Mouse (Mus musculus): ENCODE measurements around the gene Pid1. TPM values are rescaled to one million over a fixed set of nuclear protein-coding genes. Genes with fewer than 3 reads are reported as not detected.
"Not testable (repeated sequence)": the region's sequence is repeated elsewhere in the genome, so short reads cannot be mapped to it uniquely, and the experiment has no call there.

Gene Pid1
- polyA plus RNA-seq, 1 experiment from 2014 or later: 27.1 TPM

- Histone ChIP-seq H3K9ac (replicated peaks) (no peak overlapping the region), H3K4me2 (no peak overlapping the region), H3K4me3 (replicated peaks) (no peak overlapping the region), H3K9me3 (no peaks in the 10 kb centered on the region), H3K27me3 (no peaks in the 10 kb centered on the region), H3K4me1 (replicated peaks) (no peaks in the 10 kb centered on the region), H3K27ac (no peak overlapping the region), H3K36me3 (no peaks in the 10 kb centered on the region)
- WGBS: 92% methylated on average over 5 of the region's 5 CpGs
- no peak for ATAC-seq (ENCODE audit: insufficient number of reproducible peaks, insufficient read depth, low FRiP score, low TSS enrichment, low read depth)
These were observed 6.8 kb downstream of the Pid1 start for GRCm38 (mm10) chr1:84357216-84357615.

DNA sequence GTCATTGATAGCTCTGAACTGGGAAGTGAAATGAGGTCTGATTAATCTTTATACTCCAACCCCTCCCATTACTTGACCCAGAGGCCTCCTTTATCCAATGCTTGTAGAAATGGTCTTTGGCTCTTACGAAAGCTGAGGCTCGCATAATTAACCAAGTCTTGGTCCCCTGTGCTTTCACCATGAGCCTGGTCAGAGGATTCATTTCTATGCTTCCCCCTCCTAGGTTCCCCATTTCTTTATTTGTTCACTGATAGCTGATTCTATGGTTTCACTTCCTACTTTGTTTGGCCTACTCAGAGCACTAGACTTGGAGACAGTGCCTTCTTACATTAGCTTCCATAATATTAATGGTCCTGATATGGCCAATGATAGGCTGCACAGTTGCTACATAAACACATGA is 13.7 kb downstream of the Pid1 start:
- Histone ChIP-seq H3K9ac (replicated peaks) (no peak overlapping the region), H3K36me3 (no peaks in the 10 kb centered on the region), H3K4me3 (replicated peaks) (no peak overlapping the region), H3K4me2 (no peak overlapping the region), H3K27ac (no peak overlapping the region), H3K4me1 (replicated peaks) (no peaks in the 10 kb centered on the region), H3K9me3 (no peaks in the 10 kb centered on the region), H3K27me3 (no peaks in the 10 kb centered on the region)
- WGBS: 86% methylated on average over 2 of the region's 2 CpGs
- ATAC-seq (ENCODE audit: insufficient number of reproducible peaks, insufficient read depth, low FRiP score, low TSS enrichment, low read depth): no peak

DNA sequence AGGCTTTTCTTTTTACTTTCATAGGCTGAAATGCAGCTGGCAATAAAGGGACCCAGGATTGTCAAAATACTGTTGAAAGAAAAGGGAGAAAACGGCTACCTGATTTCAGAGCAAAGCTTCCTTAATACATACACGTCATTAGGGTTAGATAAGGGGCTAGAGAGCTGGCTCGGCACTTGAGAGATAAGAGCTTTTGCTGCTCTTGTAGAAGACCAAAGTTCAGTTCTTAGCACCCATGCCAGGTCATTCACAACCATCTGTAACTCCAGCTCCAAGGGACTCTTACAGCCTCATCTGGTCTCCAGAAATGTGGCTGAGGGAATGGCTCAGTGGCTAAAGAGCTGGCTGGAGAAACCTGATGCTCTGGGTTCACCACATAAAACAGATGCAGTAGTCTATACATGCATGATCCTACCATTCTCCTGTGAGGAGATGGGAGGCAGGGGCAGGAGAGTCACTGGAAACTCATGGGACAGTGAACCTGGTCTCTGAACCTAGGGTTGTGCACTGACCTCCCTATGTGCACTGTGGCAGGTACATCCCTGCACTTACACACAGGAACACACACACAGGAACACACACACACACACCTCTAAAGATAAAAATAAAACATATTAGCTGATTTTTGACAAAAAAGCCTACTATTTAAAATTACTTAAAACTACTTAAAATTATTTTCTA is 16.0 kb downstream of the Pid1 start:
- Histone ChIP-seq H3K27ac (no peak overlapping the region), H3K4me1 (replicated peaks) (no peaks in the 10 kb centered on the region), H3K27me3 (no peaks in the 10 kb centered on the region), H3K4me3 (replicated peaks) (no peak overlapping the region), H3K9ac (replicated peaks) (no peak overlapping the region), H3K4me2 (no peak overlapping the region), H3K9me3 (no peaks in the 10 kb centered on the region), H3K36me3 (no peaks in the 10 kb centered on the region)
- WGBS: 60% methylated on average over 3 of the region's 3 CpGs
- no peak for ATAC-seq (ENCODE audit: insufficient number of reproducible peaks, insufficient read depth, low FRiP score, low TSS enrichment, low read depth)

DNA sequence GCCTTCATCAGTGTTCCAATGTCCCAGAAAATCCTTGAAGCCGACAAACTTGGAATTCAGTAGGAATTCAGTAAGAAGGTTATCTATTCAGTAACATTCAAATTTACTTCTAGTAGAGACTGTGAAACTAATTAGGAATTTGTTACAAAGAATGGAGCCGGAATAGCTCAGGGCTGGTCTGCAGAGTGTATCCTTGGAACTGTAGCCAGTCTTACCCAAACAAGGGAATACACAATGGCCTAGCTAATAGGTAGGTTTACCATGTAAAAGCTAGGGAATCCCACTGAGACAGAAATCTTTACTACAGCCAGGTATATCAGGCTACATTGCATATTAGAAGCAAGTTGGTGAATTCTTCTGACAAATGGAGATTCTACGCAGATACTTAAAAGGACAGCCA is 31.2 kb downstream of the Pid1 start:
- 54% methylated on average over 3 of the region's 3 CpGs for WGBS
- not testable (repeated sequence) for H3K9ac ChIP-seq (replicated peaks); H3K4me3 ChIP-seq (replicated peaks); H3K27me3 ChIP-seq; H3K4me1 ChIP-seq (replicated peaks); H3K9me3 ChIP-seq; ATAC-seq (ENCODE audit: insufficient number of reproducible peaks, insufficient read depth, low FRiP score, low TSS enrichment, low read depth); H3K36me3 ChIP-seq; H3K4me2 ChIP-seq; H3K27ac ChIP-seq

- H3K4me2 ChIP-seq; H3K9me3 ChIP-seq; ATAC-seq (ENCODE audit: insufficient number of reproducible peaks, insufficient read depth, low FRiP score, low TSS enrichment, low read depth); H3K27ac ChIP-seq; H3K9ac ChIP-seq (replicated peaks); H3K4me1 ChIP-seq (replicated peaks); H3K36me3 ChIP-seq; H3K4me3 ChIP-seq (replicated peaks); H3K27me3 ChIP-seq: not testable (repeated sequence)
- 80% methylated on average over 12 of the region's 12 CpGs for WGBS
These were observed 32.1 kb downstream of the Pid1 start for GRCm38 (mm10) chr1:84331861-84332260.

DNA sequence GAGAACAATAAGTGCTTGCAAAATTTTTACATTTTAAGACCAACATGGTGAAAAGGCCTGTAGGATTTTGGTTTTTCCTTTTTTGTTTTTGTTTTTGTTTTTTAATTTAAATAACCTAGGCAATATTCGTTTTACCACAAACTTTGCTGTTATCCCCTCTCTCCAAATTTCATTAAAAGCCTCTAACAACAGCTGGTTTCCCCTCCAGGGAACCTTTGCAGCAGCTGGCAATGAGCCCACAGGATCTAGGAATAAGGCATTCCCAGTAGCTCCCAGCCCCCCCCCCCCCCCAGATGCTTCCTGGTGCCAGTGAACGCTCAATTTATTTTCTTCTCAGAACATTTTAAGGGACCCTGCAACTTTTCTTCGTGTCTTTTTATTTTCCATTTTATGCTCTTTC is 38.7 kb downstream of the Pid1 start:
- WGBS: 16% methylated on average over 3 of the region's 3 CpGs
- 0 out of 2 replicates have a peak overlapping the region, but pooled peaks have one; percentile 56 for H3K27ac ChIP-seq

GRCm38 (mm10) chr1:84321327-84321726 is 42.7 kb downstream of the Pid1 start:
- Histone ChIP-seq H3K9me3 (no peaks in the 10 kb centered on the region), H3K36me3 (no peaks in the 10 kb centered on the region), H3K4me2 (no peak overlapping the region), H3K9ac (replicated peaks) (no peak overlapping the region), H3K4me3 (replicated peaks) (no peak overlapping the region), H3K27ac (no peak overlapping the region), H3K4me1 (replicated peaks) (peaks cover 16% of the 10 kb centered on the region), H3K27me3 (no peaks in the 10 kb centered on the region)
- WGBS: 77% methylated on average over 4 of the region's 4 CpGs
- no peak for ATAC-seq (ENCODE audit: insufficient number of reproducible peaks, insufficient read depth, low FRiP score, low TSS enrichment, low read depth)

More for the DNA sequence above, 38.7 kb downstream of the Pid1 start:
- Histone ChIP-seq H3K9ac (replicated peaks) (no peak overlapping the region), H3K4me1 (replicated peaks) (peaks cover 16% of the 10 kb centered on the region), H3K27me3 (no peaks in the 10 kb centered on the region), H3K36me3 (no peaks in the 10 kb centered on the region), H3K9me3 (no peaks in the 10 kb centered on the region), H3K4me3 (replicated peaks) (no peak overlapping the region), H3K4me2 (no peak overlapping the region)
- no peak for ATAC-seq (ENCODE audit: insufficient number of reproducible peaks, insufficient read depth, low FRiP score, low TSS enrichment, low read depth)

- Histone ChIP-seq H3K4me3 (replicated peaks) (no peak overlapping the region), H3K36me3 (no peaks in the 10 kb centered on the region), H3K4me1 (replicated peaks) (no peaks in the 10 kb centered on the region), H3K27ac (no peak overlapping the region), H3K9ac (replicated peaks) (no peak overlapping the region), H3K27me3 (no peaks in the 10 kb centered on the region), H3K4me2 (no peak overlapping the region), H3K9me3 (no peaks in the 10 kb centered on the region)
- WGBS: 81% methylated on average over 1 of the region's 1 CpGs
- no peak for ATAC-seq (ENCODE audit: insufficient number of reproducible peaks, insufficient read depth, low FRiP score, low TSS enrichment, low read depth)
These were observed 45.4 kb downstream of the Pid1 start for GRCm38 (mm10) chr1:84318569-84318968.

DNA sequence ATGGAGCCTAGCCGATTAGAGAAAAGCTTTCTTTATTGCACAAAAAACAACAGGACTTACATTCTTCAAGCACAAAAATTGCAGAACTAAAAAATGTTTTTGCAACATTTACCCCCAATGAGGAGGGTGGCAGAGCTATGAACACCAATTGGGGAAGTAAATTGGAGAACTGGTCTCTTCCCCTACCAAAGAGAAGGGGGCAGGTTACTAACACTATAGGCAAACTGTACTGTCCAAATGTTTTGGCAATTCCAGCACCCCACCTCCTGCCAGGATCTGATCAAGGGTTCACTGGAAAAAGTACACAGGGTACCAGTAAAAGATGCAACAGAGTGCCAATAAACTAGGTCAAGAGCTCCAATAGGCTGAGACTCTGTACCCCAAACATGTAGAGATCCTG is 46.2 kb downstream of the Pid1 start:
- Histone ChIP-seq H3K36me3 (no peaks in the 10 kb centered on the region), H3K4me2 (no peak overlapping the region), H3K9me3 (no peaks in the 10 kb centered on the region), H3K4me1 (replicated peaks) (no peaks in the 10 kb centered on the region), H3K9ac (replicated peaks) (no peak overlapping the region), H3K27ac (no peak overlapping the region), H3K4me3 (replicated peaks) (no peak overlapping the region), H3K27me3 (no peaks in the 10 kb centered on the region)
- ATAC-seq (ENCODE audit: insufficient number of reproducible peaks, insufficient read depth, low FRiP score, low TSS enrichment, low read depth): no peak
- WGBS: 94% methylated on average over 1 of the region's 1 CpGs

DNA sequence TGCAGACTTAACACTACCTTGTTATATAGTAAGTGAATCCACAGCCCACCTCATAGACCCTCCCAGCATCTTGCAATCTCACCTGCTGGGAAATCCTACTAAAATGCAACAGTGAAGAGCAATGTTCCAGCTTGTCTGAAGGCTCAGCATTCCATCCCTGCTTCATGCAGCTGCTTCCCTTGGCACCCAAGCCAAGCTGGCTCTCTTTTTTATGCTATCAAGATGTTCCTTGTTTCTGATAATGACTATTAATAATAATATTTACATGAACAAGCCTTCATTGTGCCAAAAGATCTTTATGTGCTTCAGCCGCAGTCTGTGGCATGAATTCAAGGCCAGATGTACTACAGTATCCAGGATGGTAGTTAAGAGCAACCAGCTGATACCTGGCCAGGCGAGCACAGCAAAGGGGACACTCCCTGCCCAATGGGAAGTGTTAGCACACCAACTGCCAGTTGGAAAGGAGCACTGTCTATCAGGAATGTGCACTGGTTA is 54.0 kb downstream of the Pid1 start:
- 80% methylated on average over 2 of the region's 2 CpGs for WGBS
- Histone ChIP-seq H3K9ac (replicated peaks) (no peak overlapping the region), H3K36me3 (no peaks in the 10 kb centered on the region), H3K4me3 (replicated peaks) (no peak overlapping the region), H3K27me3 (no peaks in the 10 kb centered on the region), H3K4me2 (no peak overlapping the region), H3K9me3 (no peaks in the 10 kb centered on the region), H3K4me1 (replicated peaks) (no peaks in the 10 kb centered on the region), H3K27ac (no peak overlapping the region)
- ATAC-seq (ENCODE audit: insufficient number of reproducible peaks, insufficient read depth, low FRiP score, low TSS enrichment, low read depth): no peak

DNA sequence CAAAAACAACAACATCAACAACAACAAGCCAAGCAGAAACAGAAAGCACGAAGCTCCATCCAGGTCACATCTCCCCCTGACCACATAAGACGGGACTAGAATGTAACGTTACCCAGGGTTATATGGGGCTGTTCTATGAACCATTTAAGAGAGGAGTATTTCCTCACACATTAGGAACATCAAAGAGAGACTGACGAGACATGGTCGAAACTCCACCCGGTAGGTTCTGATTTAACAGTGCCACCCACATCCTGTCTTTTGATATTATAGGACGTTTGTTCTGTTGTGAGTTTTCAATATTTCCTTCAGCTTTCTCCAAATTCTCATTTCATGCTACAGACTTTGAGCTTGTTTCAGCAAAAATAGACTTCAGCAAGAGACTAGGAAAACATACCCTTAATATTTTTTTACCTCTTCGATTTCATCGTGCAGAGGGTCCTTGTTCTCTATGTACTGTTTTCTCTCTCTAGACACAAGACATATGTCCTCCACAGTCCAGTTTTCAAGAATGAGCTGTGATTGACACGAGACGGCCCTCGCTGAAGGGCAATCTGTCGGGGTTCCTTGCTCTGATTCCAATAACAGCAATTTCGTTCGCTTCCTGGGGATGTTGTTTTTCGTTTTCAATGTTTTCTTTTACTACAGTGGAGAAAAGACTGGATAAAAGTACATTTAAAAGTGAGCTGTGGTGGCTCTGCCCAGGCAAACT is 58.1 kb downstream of the Pid1 start:
- Histone ChIP-seq H3K4me2 (no peak overlapping the region), H3K4me3 (replicated peaks) (no peak overlapping the region), H3K27me3 (no peaks in the 10 kb centered on the region), H3K36me3 (no peaks in the 10 kb centered on the region), H3K9ac (replicated peaks) (no peak overlapping the region), H3K27ac (no peak overlapping the region), H3K4me1 (replicated peaks) (no peaks in the 10 kb centered on the region), H3K9me3 (no peaks in the 10 kb centered on the region)
- WGBS: 68% methylated on average over 16 of the region's 16 CpGs
- ATAC-seq (ENCODE audit: insufficient number of reproducible peaks, insufficient read depth, low FRiP score, low TSS enrichment, low read depth): no peak

DNA sequence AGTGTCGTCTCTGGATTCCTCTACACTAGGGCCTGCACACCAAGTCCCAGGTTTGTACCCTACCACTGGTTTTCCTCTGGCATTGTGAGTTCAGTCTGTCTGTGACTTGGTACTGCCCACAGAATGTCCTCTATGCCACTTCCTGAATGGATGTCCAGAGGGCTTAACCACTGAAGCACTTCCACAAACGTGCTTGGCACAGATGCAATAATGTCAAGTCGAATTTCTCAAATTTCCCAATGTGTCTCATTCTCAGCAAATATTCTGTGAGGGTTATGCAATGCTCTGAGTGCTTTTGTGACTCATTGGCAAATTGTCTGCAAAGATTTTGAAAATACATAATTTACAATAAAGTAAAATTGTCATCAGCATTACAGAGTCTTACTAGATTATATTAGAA is 61.2 kb downstream of the Pid1 start:
- Histone ChIP-seq H3K9me3 (no peaks in the 10 kb centered on the region), H3K36me3 (no peaks in the 10 kb centered on the region), H3K4me2 (no peak overlapping the region), H3K4me3 (replicated peaks) (no peak overlapping the region), H3K27ac (no peak overlapping the region), H3K27me3 (no peaks in the 10 kb centered on the region), H3K4me1 (replicated peaks) (no peaks in the 10 kb centered on the region), H3K9ac (replicated peaks) (no peak overlapping the region)
- WGBS: 77% methylated on average over 3 of the region's 3 CpGs
- ATAC-seq (ENCODE audit: insufficient number of reproducible peaks, insufficient read depth, low FRiP score, low TSS enrichment, low read depth): no peak

All from limb, embryonic 12.5 days (tissue).